13 mouse cellular contexts compared by ENCODE assay signal in the genomic region with DNA sequence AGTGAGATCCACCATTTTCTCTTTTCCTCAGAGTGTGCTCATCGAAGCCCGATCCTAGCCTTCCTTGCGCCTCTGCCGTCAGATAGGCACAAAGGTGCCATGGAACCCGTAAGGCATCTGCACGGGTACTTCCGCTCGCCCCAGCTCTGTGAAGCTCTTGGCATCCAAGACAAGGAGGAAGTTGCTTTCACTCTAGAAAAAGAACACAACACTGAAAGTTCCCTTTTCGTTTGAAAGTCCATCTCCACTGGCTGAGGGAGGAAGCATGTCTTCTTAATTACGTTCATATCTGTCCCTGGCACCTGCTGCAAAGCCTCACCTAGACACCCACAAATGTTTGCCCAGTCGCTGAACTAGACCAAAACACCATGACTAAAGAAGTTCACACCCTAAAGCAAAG. TPM values are rescaled to one million over a fixed set of nuclear protein-coding genes. Genes with fewer than 3 reads are reported as not detected.
DNase-seq lines count a peak whose midpoint lies in the region; ATAC-seq lines count a peak whose summit lies in the region.
"Had no signal": no experiment of that assay in that cellular context is flagged by ENCODE, and none has a peak within 500 bp of the region (broad histone marks: within the 10 kb centered on the region; RNA-seq: fewer than 3 reads in every experiment).

No protein-coding gene starts in this region.

- no peaks in the 10 kb centered on the region for H3K9me3 ChIP-seq in heart, embryonic 10.5 days
- H3K9me3 ChIP-seq in kidney, embryonic 16.5 days (ENCODE audit: low read length) = no peaks in the 10 kb centered on the region

- H3K4me2 ChIP-seq in kidney, embryonic 16.5 days (replicated peaks; ENCODE audit: low read depth, low read length) = no peak overlapping the region

- no peaks in the 10 kb centered on the region for H3K27me3 ChIP-seq in heart, embryonic 10.5 days (ENCODE audit: insufficient read depth, poor library complexity, severe bottlenecking)
- H3K27me3 ChIP-seq in splenic B cell, adult 2 months (ENCODE audit: control insufficient read depth, insufficient read depth, low read length, poor library complexity, severe bottlenecking) = no peaks in the 10 kb centered on the region
- no peaks in the 10 kb centered on the region for H3K27me3 ChIP-seq in kidney, embryonic 16.5 days (ENCODE audit: insufficient read depth, low read length)

- no peaks in the 10 kb centered on the region for H3K4me1 ChIP-seq in heart, embryonic 10.5 days
- H3K4me1 ChIP-seq in brown adipose tissue, adult 24 weeks (ENCODE audit: control insufficient read depth, insufficient read depth, insufficient read length, low read length) = no peaks in the 10 kb centered on the region
- H3K4me1 ChIP-seq in kidney, embryonic 16.5 days (ENCODE audit: insufficient read depth, low read length) = no peaks in the 10 kb centered on the region

- peak; percentile 94 for DNase-seq in heart, adult 11 months
- DNase-seq in heart, embryonic 10.5 days (ENCODE audit: low spot score) = no peak
- DNase-seq in lung, postnatal 4 days = peak; percentile 34 to 36
- DNase-seq in splenic B cell, adult 2 months (ENCODE audit: low read depth, low spot score) = peak; percentile 74
- no peak for DNase-seq in adrenal gland, postnatal 14 days
- DNase-seq in kidney, adult 11 months = no peak
- DNase-seq: adrenal gland, adult 2 months had no signal

- WGBS in heart, embryonic 10.5 days = 77% methylated on average over 11 of the region's 11 CpGs
- 80% methylated on average over 11 of the region's 11 CpGs for WGBS in kidney, embryonic 16.5 days

- H3K4me3 ChIP-seq in heart, embryonic 10.5 days = no peak overlapping the region
- no peak overlapping the region for H3K4me3 ChIP-seq in brown adipose tissue, adult 24 weeks (ENCODE audit: insufficient read depth, low read depth, low read length)
- H3K4me3 ChIP-seq in kidney, embryonic 16.5 days (ENCODE audit: low read length) = no peak overlapping the region

- no peak overlapping the region for H3K9ac ChIP-seq in kidney, embryonic 16.5 days (replicated peaks; ENCODE audit: low read length)

- H3K36me3 ChIP-seq in heart, embryonic 10.5 days = no peaks in the 10 kb centered on the region
- H3K36me3 ChIP-seq in splenic B cell, adult 2 months (ENCODE audit: control insufficient read depth, insufficient read depth, low read length, poor library complexity, severe bottlenecking) = no peaks in the 10 kb centered on the region
- no peaks in the 10 kb centered on the region for H3K36me3 ChIP-seq in kidney, embryonic 16.5 days (ENCODE audit: insufficient read depth, low read length)

- ATAC-seq in kidney, embryonic 16.5 days (ENCODE audit: low FRiP score, low TSS enrichment) = no peak

- no peak overlapping the region for H3K27ac ChIP-seq in heart, embryonic 10.5 days
- H3K27ac ChIP-seq in brown adipose tissue, adult 24 weeks (replicated peaks; ENCODE audit: low read depth, low read length) = peak overlapping the region; percentile 41; the same call in 1 of the 2 replicates
- no peak overlapping the region for H3K27ac ChIP-seq in kidney, embryonic 16.5 days (ENCODE audit: low read length)
- H3K27ac ChIP-seq: kidney, postnatal 0 days had no signal

RNA-seq across cellular contexts. Expression of a gene that starts 4.8 kb away (rescaled TPM):
- polyA plus RNA-seq in heart, embryonic 10.5 days (2016; fragmentation: Nextera tagmentation; extraction: Ambion mirVana) = 78.6 and 92.2 TPM in 2 replicates
- 255 and 268 TPM in 2 replicates for polyA plus RNA-seq in brown adipose tissue, adult 24 weeks (2012; ENCODE audit: insufficient read depth, insufficient read length, missing spikeins)
- total RNA-seq in adrenal gland, postnatal 14 days (2021) = 68.9 and 73.9 TPM in 2 replicates
- polyA plus RNA-seq in kidney, embryonic 16.5 days (2015; fragmentation: Nextera tagmentation; extraction: Ambion mirVana) = 96.6 and 108 TPM in 2 replicates

RNA-seq across cellular contexts. Expression of a gene that starts 21.3 kb away (rescaled TPM):
- polyA plus RNA-seq in heart, embryonic 10.5 days (2016; fragmentation: Nextera tagmentation; extraction: Ambion mirVana) = 2.4 and 2.5 TPM in 2 replicates
- polyA plus RNA-seq in brown adipose tissue, adult 24 weeks (2012; ENCODE audit: insufficient read depth, insufficient read length, missing spikeins) = 2.2 and 3.0 TPM in 2 replicates
- total RNA-seq in adrenal gland, postnatal 14 days (2021) = 5.7 and 8.4 TPM in 2 replicates
- 1.9 and 2.9 TPM in 2 replicates for polyA plus RNA-seq in kidney, embryonic 16.5 days (2015; fragmentation: Nextera tagmentation; extraction: Ambion mirVana)

RNA-seq across cellular contexts. Expression of a gene that starts 21.7 kb away (rescaled TPM):
- polyA plus RNA-seq in heart, embryonic 10.5 days (2016; fragmentation: Nextera tagmentation; extraction: Ambion mirVana) = 0.21 TPM in 1 of 2 replicates, not detected in the other
- polyA plus RNA-seq in brown adipose tissue, adult 24 weeks (2012; ENCODE audit: insufficient read depth, insufficient read length, missing spikeins) = 0.54 and 1.1 TPM in 2 replicates
- 2.1 and 3.7 TPM in 2 replicates for total RNA-seq in adrenal gland, postnatal 14 days (2021)
- polyA plus RNA-seq in kidney, embryonic 16.5 days (2015; fragmentation: Nextera tagmentation; extraction: Ambion mirVana) = 0.15 and 0.24 TPM in 2 replicates

RNA-seq across cellular contexts. Expression of a gene that starts 27.8 kb away (rescaled TPM):
- polyA plus RNA-seq in heart, embryonic 10.5 days (2016; fragmentation: Nextera tagmentation; extraction: Ambion mirVana) = 0.25 TPM in 1 of 2 replicates, not detected in the other
- polyA plus RNA-seq in brown adipose tissue, adult 24 weeks (2012; ENCODE audit: insufficient read depth, insufficient read length, missing spikeins) = not detected in 2 replicates
- not detected in 2 replicates for total RNA-seq in adrenal gland, postnatal 14 days (2021)
- not detected in 2 replicates for polyA plus RNA-seq in kidney, embryonic 16.5 days (2015; fragmentation: Nextera tagmentation; extraction: Ambion mirVana)
- total RNA-seq: adrenal gland, adult 2 months had no signal
- polyA plus RNA-seq: adrenal gland, adult 2 months; C2C12; embryonic facial prominence, embryonic 11.5 days; gonadal fat pad, adult 2 months; kidney, postnatal 0 days had no signal

RNA-seq across cellular contexts. Expression of a gene that starts 39.0 kb away (rescaled TPM):
- 2.2 and 4.2 TPM in 2 replicates for polyA plus RNA-seq in heart, embryonic 10.5 days (2016; fragmentation: Nextera tagmentation; extraction: Ambion mirVana)
- polyA plus RNA-seq in brown adipose tissue, adult 24 weeks (2012; ENCODE audit: insufficient read depth, insufficient read length, missing spikeins) = not detected in 2 replicates
- 0.33 and 0.41 TPM in 2 replicates for total RNA-seq in adrenal gland, postnatal 14 days (2021)
- polyA plus RNA-seq in kidney, embryonic 16.5 days (2015; fragmentation: Nextera tagmentation; extraction: Ambion mirVana) = 36.9 and 37.1 TPM in 2 replicates
- polyA plus RNA-seq: adrenal gland, adult 2 months had no signal

Comparison
In these comparisons a context has a peak if more than half of its experiments do, and no peak if none do; other contexts are left out.
1. DNase-seq: peak in heart, adult 11 months (single experiment), lung, postnatal 4 days (2 of 2) and splenic B cell, adult 2 months (single experiment); none in heart, embryonic 10.5 days (single experiment), adrenal gland, postnatal 14 days (single experiment) and kidney, adult 11 months (single experiment).